Mouse (Mus musculus) gastrocnemius, postnatal 4 days (tissue): Measurements from ENCODE around the gene Tmem63a. TPM values are rescaled to one million over a fixed set of nuclear protein-coding genes. Genes with fewer than 3 reads are reported as not detected.
"Not testable (repeated sequence)": the region's sequence is repeated elsewhere in the genome, so short reads cannot be mapped to it uniquely, and the experiment has no call there.

ENCODE experiments used
- DNase-seq, 2 experiments: peaks; one replicate each; pipeline ENCODE4 v3.0.0; 2021 to 2022; ENCODE audit warnings: low spot score in 2 of 2, mixed read lengths in 2 of 2
- total RNA-seq, 2 experiments: library from RNA; stranded (reverse); gene quantifications; 2 replicates each; pipeline ENCODE4 v1.2.3; 2021

The Tmem63a gene
- total RNA-seq, 2 experiments from 2014 or later = 15.3 to 17.3 TPM

DNA sequence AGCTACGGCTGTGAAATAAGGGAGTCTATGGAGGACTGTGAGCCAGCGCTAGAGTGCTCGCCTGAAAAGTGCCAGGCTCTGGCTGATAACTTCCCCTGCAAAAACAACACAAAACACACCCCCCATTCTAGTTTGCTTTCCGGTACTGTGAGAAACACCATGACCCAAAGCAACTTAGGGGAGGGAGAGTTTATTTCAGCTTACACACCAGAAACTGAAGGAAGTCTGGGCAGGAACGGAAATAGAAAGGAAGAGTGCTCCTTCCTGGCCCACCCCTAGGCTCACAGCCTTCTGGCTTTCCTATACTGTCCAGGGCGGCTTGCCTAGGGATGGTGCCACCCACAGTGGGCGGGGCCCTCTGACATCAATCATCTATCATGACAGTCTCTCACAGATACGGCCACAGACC is 14.8 kb downstream of the Tmem63a start:
- DNase-seq = no peak

GRCm38 (mm10) chr1:180957989-180958388 is 15.8 kb downstream of the Tmem63a start:
- no peak for DNase-seq

DNA sequence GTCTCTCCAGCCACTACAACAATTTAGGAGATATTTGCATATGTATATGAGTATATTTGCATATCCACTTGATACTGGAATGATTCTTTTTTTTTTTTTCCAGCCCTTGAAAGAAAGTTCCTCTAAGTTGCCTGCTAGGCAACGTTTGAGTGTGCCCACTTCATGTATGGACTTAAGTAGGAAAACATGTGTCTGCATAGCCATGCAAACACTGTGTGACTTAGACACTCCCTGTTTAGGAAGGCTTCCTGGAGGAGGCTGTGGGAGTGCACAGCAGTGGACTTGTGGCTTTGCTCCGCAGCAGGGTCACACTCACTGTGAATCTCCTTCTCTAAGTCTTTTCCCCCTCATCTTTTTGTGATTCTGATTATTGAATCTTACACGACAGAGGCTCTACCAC is 16.7 kb downstream of the Tmem63a start:
- DNase-seq = no peak

GRCm38 (mm10) chr1:180965786-180966185 is 23.6 kb downstream of the Tmem63a start:
- DNase-seq = no peak

- DNase-seq = peak in 1 of 2 experiments; percentile 45
Observed at GRCm38 (mm10) chr1:180966542-180966941, 24.4 kb downstream of the Tmem63a start.

- no peak for DNase-seq
Observed at GRCm38 (mm10) chr1:180967261-180967660, 25.1 kb downstream of the Tmem63a start.

- DNase-seq = no peak
Observed at GRCm38 (mm10) chr1:180972941-180973340, 30.8 kb downstream of the Tmem63a start.

DNA sequence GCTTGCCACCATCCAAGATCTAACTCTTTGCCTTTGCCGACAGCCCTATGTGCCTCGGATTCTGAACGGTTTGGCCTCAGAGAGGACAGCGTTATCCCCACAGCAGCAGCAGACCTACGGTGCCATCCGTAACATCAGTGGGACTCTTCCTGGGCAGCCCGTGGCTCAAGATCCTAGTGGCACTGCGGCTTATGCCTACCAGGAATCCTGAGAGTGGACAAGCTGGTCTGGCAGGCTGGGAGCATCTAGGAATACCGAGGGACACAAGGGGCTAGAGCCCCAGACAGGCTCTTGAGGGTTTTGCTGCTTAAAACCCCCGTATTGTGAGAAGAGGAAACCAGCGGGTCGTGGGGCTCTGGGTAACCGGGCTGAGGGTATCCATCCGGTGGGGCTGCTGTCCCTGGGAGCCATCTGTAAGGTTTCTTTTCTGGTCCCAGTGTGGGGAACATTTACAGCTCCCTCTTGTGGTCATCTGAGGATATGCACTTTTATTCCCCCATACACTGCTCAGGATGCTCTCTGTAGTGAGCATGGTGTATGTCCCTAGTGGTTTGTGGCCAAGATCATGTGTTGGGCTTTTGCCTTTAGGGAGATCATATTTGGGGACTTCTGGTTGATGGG is 32.1 kb downstream of the Tmem63a start:
- DNase-seq = no peak

DNA sequence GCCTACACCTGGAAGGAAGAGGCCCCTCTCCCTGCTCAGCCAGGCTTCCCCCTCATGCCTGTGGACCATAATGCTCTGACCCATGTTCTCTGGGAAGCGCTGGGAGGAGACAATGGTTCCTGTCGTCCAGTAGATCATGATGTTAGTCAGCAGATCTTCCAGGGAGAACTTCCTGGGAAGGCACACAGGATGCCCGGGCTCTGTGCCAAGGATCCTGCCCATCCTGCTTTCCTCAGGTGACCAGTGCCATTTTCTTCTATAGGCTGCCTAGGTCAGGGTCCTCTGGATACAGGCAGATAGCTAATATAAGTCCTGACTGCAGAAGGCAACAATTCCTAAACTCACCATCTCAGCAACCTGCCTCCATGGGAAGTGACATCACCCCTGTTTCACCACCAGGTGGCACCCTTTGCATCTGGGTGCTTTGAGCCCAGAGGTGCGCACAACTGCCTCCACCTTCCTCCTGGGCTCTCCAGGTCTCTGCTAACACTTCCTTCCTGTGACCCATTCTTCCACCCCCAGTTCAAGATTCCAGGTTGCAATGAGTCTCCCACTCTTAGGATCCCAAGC is 34.1 kb downstream of the Tmem63a start:
- DNase-seq = no peak

- DNase-seq = no peak
Observed at GRCm38 (mm10) chr1:180979484-180980251, 37.5 kb downstream of the Tmem63a start.

DNA sequence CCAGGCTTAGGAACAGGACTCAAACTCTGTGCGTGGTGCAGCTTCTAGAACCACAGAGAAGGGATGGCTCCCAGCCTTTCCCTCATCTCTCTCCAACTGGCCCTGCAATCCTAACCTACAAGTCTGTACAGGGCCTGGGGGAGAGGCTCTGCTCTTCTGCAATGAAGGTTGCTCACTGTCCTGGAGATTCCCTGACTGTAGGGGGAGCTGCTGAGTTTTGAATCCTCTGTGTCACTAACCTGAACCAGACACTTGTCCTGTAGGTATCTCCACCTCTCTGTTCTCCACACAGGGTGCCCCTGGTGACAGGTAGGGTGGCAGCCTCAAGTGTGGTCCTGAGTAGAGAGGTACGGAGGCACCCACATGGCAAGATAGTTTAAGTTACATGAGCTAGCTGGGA is 38.3 kb downstream of the Tmem63a start:
- DNase-seq = no peak

- DNase-seq = not testable (repeated sequence)
Observed at GRCm38 (mm10) chr1:180981298-180982046, 39.3 kb downstream of the Tmem63a start.

DNA sequence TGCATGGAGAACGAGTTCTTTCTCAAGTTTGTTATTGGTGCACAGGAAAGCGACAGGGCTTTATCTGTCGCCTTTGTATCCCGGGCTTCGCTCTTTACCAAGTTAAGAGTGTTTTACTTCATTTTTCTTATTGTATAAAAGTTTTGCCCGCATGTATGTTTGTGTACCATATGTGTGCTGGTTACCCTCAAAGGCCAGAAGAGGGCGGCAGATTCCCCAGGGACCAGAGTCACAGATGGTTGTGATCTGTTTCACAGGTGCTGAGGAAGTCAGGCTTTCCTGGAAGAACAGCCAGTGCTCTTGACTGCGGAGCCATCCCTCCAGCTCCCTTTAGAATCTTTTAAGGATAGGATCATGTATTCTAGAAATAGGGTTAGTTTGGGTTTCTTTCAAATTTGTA is 44.6 kb downstream of the Tmem63a start:
- no peak for DNase-seq

DNA sequence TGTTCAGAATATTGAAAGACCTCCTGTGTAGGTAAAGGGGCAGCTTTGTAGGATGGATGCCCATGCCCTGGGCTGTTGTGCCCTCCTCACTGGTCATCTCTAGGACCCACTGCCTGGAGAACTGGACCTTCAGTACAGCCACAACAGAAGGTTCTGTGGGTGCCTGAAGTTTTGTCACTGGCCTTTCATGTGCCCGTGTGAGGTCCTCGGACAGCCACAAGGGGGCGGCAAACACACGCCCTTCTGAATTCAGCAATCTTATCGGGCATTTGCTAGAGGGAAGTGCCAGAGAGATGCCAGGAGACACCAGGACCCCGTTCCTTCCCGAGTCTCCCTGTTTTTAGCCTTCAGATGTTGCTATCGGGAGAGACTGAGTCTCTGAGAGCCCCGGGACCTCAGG is 45.6 kb downstream of the Tmem63a start:
- DNase-seq = peak; percentile 63 to 70

DNA sequence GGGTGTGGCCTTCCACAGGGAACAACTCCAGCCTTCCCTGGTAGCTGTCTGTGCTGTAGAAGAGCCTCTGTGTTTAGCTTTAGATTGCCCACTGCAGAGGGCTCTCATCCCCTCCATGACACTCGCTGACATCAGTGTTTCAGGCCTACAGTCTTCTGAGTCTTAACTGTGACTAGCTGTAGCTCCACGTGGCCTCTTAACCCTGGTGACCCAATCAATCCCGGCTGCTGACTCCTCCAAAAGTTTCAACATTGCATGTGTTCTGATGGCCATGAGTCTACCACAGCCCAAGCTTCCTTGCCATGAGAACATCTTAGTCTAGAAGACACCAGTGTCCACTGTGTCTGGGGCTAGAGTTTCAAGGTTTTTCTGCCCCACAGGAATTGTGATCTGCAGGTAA is 48.5 kb downstream of the Tmem63a start:
- DNase-seq = no peak

DNA sequence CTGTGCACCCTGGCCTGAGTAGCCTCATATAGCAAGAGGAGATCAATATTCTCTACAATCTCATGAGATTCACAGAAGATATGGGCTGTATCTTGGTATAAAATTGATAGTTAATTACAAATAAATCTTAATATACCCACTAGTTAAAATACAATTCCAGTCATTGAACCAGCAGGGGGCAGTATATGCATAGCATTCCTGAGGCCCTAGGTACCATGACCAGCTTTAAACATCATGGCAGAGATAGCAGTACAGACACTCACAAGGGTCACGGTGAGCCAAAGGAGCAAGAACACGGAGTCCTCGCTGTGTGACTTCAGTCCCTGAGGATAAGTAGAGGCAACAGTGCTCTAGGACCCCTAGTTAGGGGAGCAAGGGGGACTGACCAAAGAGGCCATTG is 50.0 kb downstream of the Tmem63a start:
- no peak for DNase-seq

- DNase-seq = no peak
Observed at GRCm38 (mm10) chr1:181000501-181001092, 58.5 kb downstream of the Tmem63a start.

GRCm38 (mm10) chr1:181001217-181001616 is 59.1 kb downstream of the Tmem63a start:
- DNase-seq = no peak

DNA sequence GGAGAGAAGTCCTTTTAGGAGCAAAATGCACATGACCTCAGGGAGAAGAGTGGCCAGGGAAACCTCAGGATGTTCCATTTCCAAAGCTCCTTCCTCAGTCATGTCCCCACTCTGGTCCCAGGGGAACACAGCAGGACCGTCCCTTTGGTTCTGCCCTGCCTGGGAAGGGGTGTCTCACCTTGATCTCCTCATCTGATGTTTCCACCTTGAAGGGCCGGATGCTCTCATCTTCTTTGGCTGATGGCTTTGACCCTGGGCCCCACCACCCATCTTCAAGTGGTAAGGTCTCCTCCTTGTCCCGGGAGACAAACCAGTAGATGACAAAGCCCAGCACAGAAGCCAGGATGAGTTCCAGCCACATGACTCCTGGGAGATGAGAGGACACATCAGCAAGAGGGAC is 59.5 kb downstream of the Tmem63a start:
- no peak for DNase-seq

DNA sequence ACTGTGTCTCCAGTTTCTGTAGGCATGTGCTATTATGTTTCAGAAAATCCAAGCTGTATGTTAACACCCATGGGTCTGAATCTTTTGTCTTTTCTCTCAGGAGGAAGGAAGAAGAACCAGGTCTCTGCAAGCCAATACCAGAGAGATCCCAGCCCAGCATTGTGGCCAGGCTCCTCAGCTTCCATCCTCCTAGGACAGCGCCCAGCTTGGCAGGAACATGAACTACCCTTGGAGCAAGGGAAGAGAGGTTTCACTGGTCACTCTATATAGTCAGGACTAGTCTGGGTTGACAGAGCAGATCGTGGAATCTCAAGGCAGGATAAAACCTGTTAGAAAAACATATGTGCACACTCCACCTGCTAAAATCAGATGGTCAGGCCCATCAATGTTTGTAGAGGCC is 61.6 kb downstream of the Tmem63a start:
- no peak for DNase-seq

DNA sequence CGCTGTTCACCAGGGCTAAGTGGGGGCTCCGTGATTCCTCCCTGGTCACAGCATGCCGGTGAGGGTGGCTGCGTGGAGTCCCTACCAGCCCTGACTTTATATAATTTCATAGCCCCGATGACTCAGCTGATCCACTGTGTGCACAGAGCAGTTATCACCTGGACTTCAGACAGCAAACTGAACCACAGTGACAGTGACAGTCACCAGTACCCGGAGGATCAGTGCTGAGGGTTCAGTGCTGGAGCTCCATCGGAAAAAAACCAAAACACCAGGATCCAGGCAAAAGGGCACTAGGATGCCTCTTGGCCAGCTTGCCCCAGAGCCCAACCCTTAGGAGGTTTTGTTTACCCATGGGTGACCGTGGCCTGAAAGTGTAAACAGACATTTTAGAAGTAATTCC is 63.2 kb downstream of the Tmem63a start:
- DNase-seq = no peak
